Mouse (Mus musculus): ENCODE measurements around the gene Taf1b. TPM values are rescaled to one million over a fixed set of nuclear protein-coding genes. Genes with fewer than 3 reads are reported as not detected.
"Not testable (repeated sequence)": the region's sequence is repeated elsewhere in the genome, so short reads cannot be mapped to it uniquely, and the experiment has no call there.

Taf1b gene
- total RNA-seq (2014; rRNA removed) = 15.2 and 17.5 TPM in 2 replicates
- polyA plus RNA-seq (2015; fragmentation: Nextera tagmentation; extraction: Ambion mirVana) = 33.1 and 34.2 TPM in 2 replicates

DNA sequence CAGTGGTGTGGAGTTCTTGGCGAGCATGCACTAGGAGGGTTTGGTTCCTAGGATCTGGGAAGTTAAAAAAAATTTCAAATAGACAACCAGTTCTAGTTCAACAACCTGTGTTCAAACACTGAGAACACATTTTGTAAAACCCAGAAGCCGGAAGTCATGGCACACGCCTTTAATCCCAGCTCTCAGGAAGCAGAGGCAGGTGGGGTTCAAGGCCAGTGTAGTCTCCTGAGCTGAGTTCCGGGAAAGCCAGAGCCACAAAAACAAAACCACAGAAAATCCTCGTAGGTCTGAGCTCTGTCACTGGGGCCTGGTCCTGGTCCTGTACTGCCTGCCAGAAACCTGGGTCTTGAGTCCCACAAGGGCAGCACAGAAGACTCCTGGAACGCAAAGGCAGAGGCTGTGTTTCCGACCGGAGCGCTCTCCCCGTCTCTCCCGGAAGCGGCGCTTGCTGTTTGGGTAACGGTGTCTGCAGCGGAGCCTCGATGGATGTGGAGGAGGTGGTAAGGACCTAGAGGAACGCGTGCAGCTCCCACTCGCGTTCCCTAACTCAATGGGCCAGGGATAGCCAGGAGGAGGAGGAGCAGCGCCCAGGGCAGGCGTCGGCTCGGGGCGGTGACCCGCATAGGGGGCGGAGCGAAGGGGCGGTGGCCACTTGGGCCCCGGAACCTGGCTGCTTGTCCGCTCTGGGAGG, at the start of gene Taf1b:
TSS of gene Taf1b (plus strand) at position 210 of the 691 bp plus-strand sequence.
- Histone ChIP-seq H3K4me1 (ENCODE audit: insufficient read depth, low read length) (no peaks in the 10 kb centered on the region), H3K4me3 (ENCODE audit: low read depth, low read length) (peak within 1 kb of the TSS; percentile 73), H3K4me2 (ENCODE audit: low read depth, low read length, poor library complexity, severe bottlenecking) (peak within 1 kb of the TSS; percentile 51), H3K9me3 (ENCODE audit: low read length) (no peaks in the 10 kb centered on the region), H3K27ac (ENCODE audit: low read depth, low read length) (peak within 1 kb of the TSS; percentile 73), H3K9ac (replicated peaks; ENCODE audit: low read length, poor library complexity, severe bottlenecking) (peak within 1 kb of the TSS; percentile 86), H3K36me3 (ENCODE audit: insufficient read depth, low read length) (no peaks in the 10 kb centered on the region), H3K27me3 (ENCODE audit: insufficient read depth, low read length) (no peaks in the 10 kb centered on the region)
- ATAC-seq (ENCODE audit: low FRiP score) = peak; percentile 90
- peak; percentile 22; the same call in 1 of the 2 replicates for TF ChIP-seq CTCF (IDR thresholded peaks at IDR 0.05)
- DNase-seq (ENCODE audit: low spot score) = peak; percentile 87
- 8% methylated on average over 31 of the region's 31 CpGs for WGBS

DNA sequence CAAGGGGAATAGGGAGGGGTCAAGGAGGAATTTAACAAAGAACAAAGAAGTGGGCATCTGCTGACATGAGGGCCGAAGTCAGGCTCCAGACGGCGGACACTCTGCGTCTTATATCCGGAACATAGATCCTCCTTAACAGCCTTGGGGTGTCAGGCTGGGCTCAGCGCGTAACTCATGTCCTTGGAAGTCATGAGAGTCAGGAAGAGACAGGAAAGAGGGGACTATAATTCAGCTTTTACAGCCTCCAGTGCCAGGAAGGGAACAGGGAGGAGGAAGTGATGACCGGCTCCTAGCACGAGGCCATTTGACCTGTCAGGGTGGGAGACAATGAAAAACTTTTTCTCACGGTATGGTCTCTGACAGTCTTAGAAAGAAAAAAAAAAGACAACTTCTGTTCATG, 37.8 kb upstream of the Taf1b start:
- H3K27me3 ChIP-seq (ENCODE audit: insufficient read depth, low read length) = no peaks in the 10 kb centered on the region
- H3K9me3 ChIP-seq (ENCODE audit: low read length) = no peaks in the 10 kb centered on the region
- H3K4me2 ChIP-seq (ENCODE audit: low read depth, low read length, poor library complexity, severe bottlenecking) = no peak overlapping the region
- H3K9ac ChIP-seq (replicated peaks; ENCODE audit: low read length, poor library complexity, severe bottlenecking) = no peak overlapping the region
- DNase-seq (ENCODE audit: low spot score) (no peak), ATAC-seq (ENCODE audit: low FRiP score) (no peak)
- 91% methylated on average over 10 of the region's 10 CpGs for WGBS
- H3K4me1 ChIP-seq (ENCODE audit: insufficient read depth, low read length) = no peaks in the 10 kb centered on the region
- no peaks in the 10 kb centered on the region for H3K36me3 ChIP-seq (ENCODE audit: insufficient read depth, low read length)
- TF ChIP-seq CTCF (IDR thresholded peaks at IDR 0.05) = no peak
- no peak overlapping the region for H3K27ac ChIP-seq (ENCODE audit: low read depth, low read length)
- H3K4me3 ChIP-seq (ENCODE audit: low read depth, low read length) = no peak overlapping the region

DNA sequence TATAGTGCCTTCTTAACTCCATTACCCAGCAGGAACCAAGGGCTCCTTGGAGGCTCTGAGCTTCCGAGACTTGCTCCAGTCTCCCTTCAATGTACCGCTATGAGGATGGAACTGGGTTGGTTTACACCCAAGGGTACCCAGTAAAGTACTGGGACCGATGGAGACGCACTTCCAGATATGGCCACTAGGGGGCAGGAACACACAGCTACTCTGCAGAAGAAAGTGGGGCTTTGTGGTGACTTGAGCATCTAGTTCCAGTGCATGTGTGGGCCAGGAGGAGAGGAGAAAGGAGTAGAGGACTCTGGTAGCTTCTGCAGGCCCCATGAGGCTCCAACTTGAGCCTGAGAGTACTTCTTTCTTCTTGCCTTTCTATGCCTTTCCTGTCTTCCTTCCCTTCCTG, 36.0 kb upstream of the Taf1b start:
- H3K36me3 ChIP-seq (ENCODE audit: insufficient read depth, low read length); H3K27me3 ChIP-seq (ENCODE audit: insufficient read depth, low read length); H3K4me1 ChIP-seq (ENCODE audit: insufficient read depth, low read length); H3K4me2 ChIP-seq (ENCODE audit: low read depth, low read length, poor library complexity, severe bottlenecking); H3K9me3 ChIP-seq (ENCODE audit: low read length); H3K9ac ChIP-seq (replicated peaks; ENCODE audit: low read length, poor library complexity, severe bottlenecking); DNase-seq (ENCODE audit: low spot score); ATAC-seq (ENCODE audit: low FRiP score); H3K4me3 ChIP-seq (ENCODE audit: low read depth, low read length); H3K27ac ChIP-seq (ENCODE audit: low read depth, low read length): not testable (repeated sequence)
- WGBS = 40% methylated on average over 4 of the region's 4 CpGs
- peak; percentile 58 for TF ChIP-seq CTCF (IDR thresholded peaks at IDR 0.05)

DNA sequence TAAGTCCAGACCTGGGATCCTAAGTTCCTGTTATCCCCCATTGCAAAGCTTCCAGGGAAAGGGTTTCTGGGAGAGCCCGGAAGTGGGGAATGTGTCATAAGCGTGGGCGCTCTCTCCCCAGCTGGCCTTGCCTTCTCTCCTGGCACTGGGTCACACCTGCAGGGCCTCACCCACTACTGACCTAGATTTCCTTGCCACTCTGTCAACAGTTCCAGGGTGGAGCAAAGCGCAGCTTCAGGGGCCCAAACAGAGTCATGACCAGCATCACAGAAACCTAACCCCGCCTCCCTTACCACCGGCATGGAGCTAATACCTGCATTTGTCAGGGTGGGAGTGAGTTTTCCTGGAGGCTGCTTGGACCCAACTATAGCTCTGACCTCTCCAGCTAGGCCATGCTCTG, 34.7 kb upstream of the Taf1b start:
- H3K9ac ChIP-seq (replicated peaks; ENCODE audit: low read length, poor library complexity, severe bottlenecking); H3K27me3 ChIP-seq (ENCODE audit: insufficient read depth, low read length); H3K4me3 ChIP-seq (ENCODE audit: low read depth, low read length); DNase-seq (ENCODE audit: low spot score); H3K9me3 ChIP-seq (ENCODE audit: low read length); H3K27ac ChIP-seq (ENCODE audit: low read depth, low read length); ATAC-seq (ENCODE audit: low FRiP score); H3K4me1 ChIP-seq (ENCODE audit: insufficient read depth, low read length); H3K36me3 ChIP-seq (ENCODE audit: insufficient read depth, low read length); H3K4me2 ChIP-seq (ENCODE audit: low read depth, low read length, poor library complexity, severe bottlenecking): not testable (repeated sequence)
- 86% methylated on average over 6 of the region's 6 CpGs for WGBS

DNA sequence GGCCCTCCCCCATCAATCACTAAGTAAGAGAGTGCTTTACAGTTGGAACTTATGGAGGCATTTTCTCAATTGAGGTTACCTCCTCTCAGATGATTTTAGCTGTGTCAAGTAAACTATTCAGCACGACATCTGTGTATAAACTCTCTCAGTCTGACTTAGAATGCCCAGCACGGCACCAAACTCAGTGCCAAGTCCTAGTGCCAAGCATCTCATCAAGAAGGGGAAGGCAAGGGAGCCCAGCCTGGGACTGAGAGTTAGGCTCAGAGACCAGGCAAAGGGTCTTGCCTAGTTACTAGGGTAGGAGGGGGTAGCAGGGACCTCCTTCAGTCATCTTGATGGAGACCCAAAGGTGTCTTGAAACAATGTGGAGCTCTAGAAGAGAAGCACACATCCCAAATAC, 29.2 kb upstream of the Taf1b start:
- Histone ChIP-seq H3K9me3 (ENCODE audit: low read length) (no peaks in the 10 kb centered on the region), H3K9ac (replicated peaks; ENCODE audit: low read length, poor library complexity, severe bottlenecking) (no peak overlapping the region), H3K27ac (ENCODE audit: low read depth, low read length) (no peak overlapping the region), H3K36me3 (ENCODE audit: insufficient read depth, low read length) (no peaks in the 10 kb centered on the region), H3K4me2 (ENCODE audit: low read depth, low read length, poor library complexity, severe bottlenecking) (no peak overlapping the region), H3K27me3 (ENCODE audit: insufficient read depth, low read length) (no peaks in the 10 kb centered on the region), H3K4me1 (ENCODE audit: insufficient read depth, low read length) (no peaks in the 10 kb centered on the region), H3K4me3 (ENCODE audit: low read depth, low read length) (no peak overlapping the region)
- WGBS = 71% methylated on average over 2 of the region's 2 CpGs
- TF ChIP-seq CTCF (IDR thresholded peaks at IDR 0.05) = no peak
- no peak for ATAC-seq (ENCODE audit: low FRiP score)
- peak; percentile 38 for DNase-seq (ENCODE audit: low spot score)

DNA sequence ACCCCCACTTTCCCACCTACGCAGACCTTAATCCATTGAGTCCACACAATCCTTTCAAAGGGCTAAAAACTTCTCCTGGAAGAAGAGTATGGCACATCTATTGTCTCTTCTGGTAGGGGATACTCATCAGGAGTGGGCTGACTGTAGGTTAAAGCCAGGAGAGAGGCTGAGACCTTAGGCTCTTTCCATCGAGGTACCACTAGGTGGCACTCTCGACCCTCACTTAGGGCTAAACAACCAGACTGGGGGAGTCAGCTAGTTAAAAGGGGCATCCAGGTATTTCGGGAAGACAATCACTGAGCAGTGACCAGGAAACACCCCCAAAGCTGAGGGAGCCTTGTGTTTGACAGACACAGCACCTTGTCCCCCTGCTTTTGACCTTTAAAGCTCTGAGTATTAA, 27.2 kb upstream of the Taf1b start:
- H3K4me1 ChIP-seq (ENCODE audit: insufficient read depth, low read length) = no peaks in the 10 kb centered on the region
- ATAC-seq (ENCODE audit: low FRiP score) (no peak), DNase-seq (ENCODE audit: low spot score) (peak; percentile 66)
- H3K27me3 ChIP-seq (ENCODE audit: insufficient read depth, low read length) = no peaks in the 10 kb centered on the region
- peak; percentile 77 for TF ChIP-seq CTCF (IDR thresholded peaks at IDR 0.05)
- no peaks in the 10 kb centered on the region for H3K36me3 ChIP-seq (ENCODE audit: insufficient read depth, low read length)
- 16% methylated on average over 4 of the region's 4 CpGs for WGBS
- H3K9ac ChIP-seq (replicated peaks; ENCODE audit: low read length, poor library complexity, severe bottlenecking) = no peak overlapping the region
- no peak overlapping the region for H3K4me2 ChIP-seq (ENCODE audit: low read depth, low read length, poor library complexity, severe bottlenecking)
- H3K9me3 ChIP-seq (ENCODE audit: low read length) = no peaks in the 10 kb centered on the region
- H3K4me3 ChIP-seq (ENCODE audit: low read depth, low read length) = no peak overlapping the region
- no peak overlapping the region for H3K27ac ChIP-seq (ENCODE audit: low read depth, low read length)

Measured in midbrain, postnatal 0 days (tissue).